Mouse (Mus musculus): ENCODE results near the gene Olfr695.

DNA sequence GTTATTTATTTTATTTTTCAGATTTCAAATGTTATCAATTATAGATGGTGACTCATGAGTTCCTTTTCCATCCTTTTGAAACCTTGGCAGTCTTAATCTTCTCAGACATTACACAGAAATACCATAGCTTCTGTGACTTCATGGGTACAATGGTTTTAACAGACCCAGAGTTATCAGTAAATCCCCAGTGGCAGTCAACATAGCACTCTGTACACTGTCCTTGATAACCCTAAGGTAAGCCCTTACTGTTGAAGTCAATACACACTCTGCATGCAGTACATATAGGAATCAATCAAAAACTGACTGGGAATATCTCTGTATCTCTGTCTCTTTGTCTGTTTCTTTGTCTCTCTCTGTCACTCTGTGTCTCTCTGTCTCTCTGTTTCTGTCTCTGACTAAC, 20.8 kb upstream of the Olfr695 start:
- no peak for TF ChIP-seq CTCF (IDR thresholded peaks at IDR 0.05; ENCODE audit: borderline replicate concordance, extremely low read depth, insufficient read depth, insufficient read length)
- no peak for TF ChIP-seq POLR2A (IDR thresholded peaks at IDR 0.05; ENCODE audit: borderline replicate concordance, extremely low read depth, insufficient read depth, insufficient read length, poor library complexity, severe bottlenecking)

All from brain, embryonic 14.5 days (tissue).